Mouse (Mus musculus) embryonic facial prominence, embryonic 10.5 days (tissue): Measurements from ENCODE around the gene Txnip. TPM values are rescaled to one million over a fixed set of nuclear protein-coding genes. Genes with fewer than 3 reads are reported as not detected.

Experiments used
- DNase-seq: peaks from one replicate; pipeline ENCODE4 v3.0.0-alpha.2; 2017; ENCODE audit warnings: low spot score
- H3K27ac ChIP-seq: fragments of 300-500 bp; sonication (generic); replicated peaks from 2 replicates; pipeline ENCODE4 v1.5.1; 2016; ENCODE audit warnings: mild to moderate bottlenecking
- H3K27me3 ChIP-seq: fragments of 300-500 bp; sonication (generic); replicated peaks from 2 replicates; pipeline ENCODE4 v1.6.1; 2016; ENCODE audit warnings: low read depth, mild to moderate bottlenecking; ENCODE audit not compliant: poor library complexity, severe bottlenecking
- H3K36me3 ChIP-seq: fragments of 300-500 bp; sonication (generic); replicated peaks from 2 replicates; pipeline ENCODE4 v1.6.1; 2016; ENCODE audit warnings: mild to moderate bottlenecking, moderate library complexity
- H3K4me1 ChIP-seq: fragments of 300-500 bp; sonication (generic); 2 replicates; pipeline ENCODE4 v1.6.1; 2016
- H3K4me3 ChIP-seq: fragments of 300-500 bp; sonication (generic); 2 replicates; pipeline ENCODE4 v1.5.1; 2016; ENCODE audit warnings: mild to moderate bottlenecking, moderate library complexity
- H3K9me3 ChIP-seq: fragments of 300-500 bp; sonication (generic); 2 replicates; pipeline ENCODE4 v1.6.1; 2016; ENCODE audit warnings: mild to moderate bottlenecking
- WGBS: fragments of 180-500 bp; shearing (Covaris S2); methylation state at CpG from one replicate; pipeline ENCODE4 v1.1.7; 2016; 5-methylcytosine and 5-hydroxymethylcytosine counted together
- polyA plus RNA-seq: library from polyadenylated mRNA; unstranded; fragments of >200 nt; fragmentation: Nextera tagmentation; extraction: Ambion mirVana; gene quantifications from 2 replicates; pipeline ENCODE4 v1.2.1, GENCODE M21; 2016

Gene Txnip
- polyA plus RNA-seq, 1 experiment from 2014 or later = 34.9 TPM

- Histone ChIP-seq H3K9me3 (no peaks in the 10 kb centered on the region), H3K4me3 (no peak overlapping the region), H3K27me3 (no peaks in the 10 kb centered on the region), H3K4me1 (peaks cover 50% of the 10 kb centered on the region), H3K27ac (peak overlapping the region; percentile 57), H3K36me3 (peaks cover 23% of the 10 kb centered on the region)
- no peak for DNase-seq
- WGBS = 74% methylated on average over 10 of the region's 10 CpGs
These were observed 6.3 kb downstream of the Txnip start for GRCm38 (mm10) chr3:96563911-96564632.

- Histone ChIP-seq H3K27me3 (no peaks in the 10 kb centered on the region), H3K4me3 (no peak overlapping the region), H3K9me3 (no peaks in the 10 kb centered on the region), H3K27ac (peak overlapping the region; percentile 57; the same call in 1 of the 2 replicates), H3K36me3 (peaks cover 19% of the 10 kb centered on the region), H3K4me1 (peaks cover 49% of the 10 kb centered on the region)
- DNase-seq = no peak
- WGBS = 54% methylated on average over 7 of the region's 7 CpGs
These were observed 6.9 kb downstream of the Txnip start for GRCm38 (mm10) chr3:96564633-96565032.

- Histone ChIP-seq H3K27ac (peak overlapping the region; percentile 40; the same call in 1 of the 2 replicates), H3K4me3 (no peak overlapping the region), H3K27me3 (no peaks in the 10 kb centered on the region), H3K4me1 (peaks cover 44% of the 10 kb centered on the region), H3K9me3 (no peaks in the 10 kb centered on the region), H3K36me3 (peaks cover 14% of the 10 kb centered on the region)
- WGBS = 79% methylated on average over 3 of the region's 3 CpGs
- DNase-seq = no peak
These were observed 7.3 kb downstream of the Txnip start for GRCm38 (mm10) chr3:96565105-96565504.

DNA sequence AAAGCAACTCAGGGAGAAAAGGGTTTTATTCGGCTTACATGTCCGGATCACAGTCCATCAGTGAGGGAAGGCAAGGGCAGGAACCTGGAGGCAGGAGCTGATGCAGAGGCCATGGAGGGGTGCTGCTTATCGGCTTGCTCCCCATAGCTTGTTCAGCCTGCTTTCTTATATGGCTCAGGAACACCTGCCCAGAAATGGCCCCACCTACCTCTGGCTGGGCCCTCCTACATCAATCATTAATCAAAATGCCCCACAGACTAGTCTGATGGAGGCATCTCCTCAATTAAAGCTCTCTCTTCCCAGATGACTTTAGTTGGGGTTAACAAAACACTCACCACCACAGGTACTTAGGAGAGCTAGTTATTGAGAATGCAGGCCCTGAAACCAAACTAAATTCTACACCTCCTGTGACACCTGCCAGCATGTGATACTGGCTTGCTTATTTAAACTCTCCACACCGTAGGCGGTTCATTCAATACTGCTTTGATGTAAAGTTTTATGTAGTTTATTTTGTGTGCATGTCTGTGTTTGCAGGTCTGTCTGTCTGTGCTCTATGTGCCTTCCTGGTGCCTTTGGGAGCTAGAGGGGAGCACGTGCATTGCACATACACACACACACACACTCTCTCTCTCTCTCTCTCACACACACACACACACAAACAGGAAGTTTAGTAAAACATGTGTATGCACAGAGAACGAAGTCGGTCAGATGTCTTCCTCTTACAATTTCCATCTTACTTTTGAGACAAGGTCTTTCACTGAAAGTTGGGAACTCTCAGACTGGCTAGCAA, 9.1 kb downstream of the Txnip start:
- H3K4me3 ChIP-seq = no peak overlapping the region
- no peak for DNase-seq
- H3K9me3 ChIP-seq = no peaks in the 10 kb centered on the region
- H3K4me1 ChIP-seq = peaks cover 37% of the 10 kb centered on the region
- H3K27me3 ChIP-seq = 0 out of 2 replicates have a peak, but pooled peaks cover 4% of the 10 kb centered on the region
- no peak overlapping the region for H3K27ac ChIP-seq
- no peaks in the 10 kb centered on the region for H3K36me3 ChIP-seq
- 87% methylated on average over 8 of the region's 8 CpGs for WGBS

GRCm38 (mm10) chr3:96568605-96569004, 10.8 kb downstream of the Txnip start:
- no peaks in the 10 kb centered on the region for H3K9me3 ChIP-seq
- WGBS = 71% methylated on average over 8 of the region's 8 CpGs
- H3K4me1 ChIP-seq = peaks cover 39% of the 10 kb centered on the region
- 0 out of 2 replicates have a peak, but pooled peaks cover 4% of the 10 kb centered on the region for H3K27me3 ChIP-seq
- H3K4me3 ChIP-seq = no peak overlapping the region
- H3K36me3 ChIP-seq = no peaks in the 10 kb centered on the region
- DNase-seq = no peak
- no peak overlapping the region; the same call in 1 of the 2 replicates for H3K27ac ChIP-seq

- Histone ChIP-seq H3K4me1 (peaks cover 40% of the 10 kb centered on the region), H3K36me3 (no peaks in the 10 kb centered on the region), H3K27me3 (0 out of 2 replicates have a peak, but pooled peaks cover 4% of the 10 kb centered on the region), H3K27ac (no peak overlapping the region), H3K4me3 (no peak overlapping the region), H3K9me3 (no peaks in the 10 kb centered on the region)
- 90% methylated on average over 13 of the region's 13 CpGs for WGBS
- DNase-seq = no peak
These were observed 11.7 kb downstream of the Txnip start for GRCm38 (mm10) chr3:96569506-96569905.

DNA sequence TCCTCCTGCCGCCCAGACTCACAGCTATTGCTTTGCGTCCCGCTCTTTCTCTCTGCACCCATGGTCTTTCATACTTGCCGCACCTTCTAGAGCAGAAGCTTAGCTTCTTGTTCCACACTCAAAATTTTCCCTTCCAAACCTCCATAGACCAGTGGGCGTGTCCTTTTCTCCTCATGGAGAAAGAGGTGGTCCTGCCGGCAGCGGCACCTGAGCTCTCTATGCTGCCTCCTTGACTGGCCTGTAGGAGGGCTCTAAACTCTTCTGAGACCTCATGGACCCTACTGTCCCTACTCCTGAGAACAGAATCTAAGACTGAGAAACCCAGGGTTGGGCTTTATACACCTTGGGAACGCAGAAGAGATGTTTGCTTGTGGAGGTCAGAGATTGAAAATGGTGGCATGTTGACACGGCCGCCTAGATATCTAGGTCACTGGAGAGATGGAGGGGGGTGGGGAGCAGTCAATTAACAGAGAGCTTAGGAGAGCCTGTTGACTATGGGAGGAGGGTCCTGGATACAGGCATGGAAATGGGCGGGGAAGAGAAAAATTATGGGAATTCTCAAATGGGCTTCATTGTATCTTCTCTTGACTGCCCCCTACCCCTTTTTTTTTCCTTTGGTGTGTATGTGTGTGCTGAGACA, 12.3 kb downstream of the Txnip start:
- DNase-seq = no peak
- Histone ChIP-seq H3K36me3 (no peaks in the 10 kb centered on the region), H3K4me1 (peaks cover 35% of the 10 kb centered on the region), H3K27me3 (0 out of 2 replicates have a peak, but pooled peaks cover 4% of the 10 kb centered on the region), H3K9me3 (no peaks in the 10 kb centered on the region), H3K27ac (no peak overlapping the region), H3K4me3 (no peak overlapping the region)
- WGBS = 88% methylated on average over 11 of the region's 11 CpGs

- H3K4me1 ChIP-seq = peaks cover 41% of the 10 kb centered on the region
- H3K4me3 ChIP-seq = no peak overlapping the region
- DNase-seq = no peak
- WGBS = 70% methylated on average over 7 of the region's 7 CpGs
- 0 out of 2 replicates have a peak, but pooled peaks cover 4% of the 10 kb centered on the region for H3K27me3 ChIP-seq
- H3K27ac ChIP-seq = peak overlapping the region; percentile 10; the same call in 1 of the 2 replicates
- no peaks in the 10 kb centered on the region for H3K36me3 ChIP-seq
- H3K9me3 ChIP-seq = no peaks in the 10 kb centered on the region
These were observed 12.9 kb downstream of the Txnip start for GRCm38 (mm10) chr3:96570643-96571042.

GRCm38 (mm10) chr3:96571336-96571735, 13.6 kb downstream of the Txnip start:
- Histone ChIP-seq H3K4me1 (peaks cover 48% of the 10 kb centered on the region), H3K36me3 (no peaks in the 10 kb centered on the region), H3K27ac (no peak overlapping the region), H3K4me3 (no peak overlapping the region), H3K9me3 (no peaks in the 10 kb centered on the region), H3K27me3 (0 out of 2 replicates have a peak, but pooled peaks cover 4% of the 10 kb centered on the region)
- WGBS = 85% methylated on average over 2 of the region's 2 CpGs
- DNase-seq = no peak

GRCm38 (mm10) chr3:96571896-96572698, 14.3 kb downstream of the Txnip start:
- DNase-seq = no peak
- H3K27ac ChIP-seq = peak overlapping the region; percentile 31

GRCm38 (mm10) chr3:96573611-96574511, 16.1 kb downstream of the Txnip start:
- no peaks in the 10 kb centered on the region for H3K9me3 ChIP-seq
- no peak overlapping the region for H3K27ac ChIP-seq
- DNase-seq = no peak
- H3K4me3 ChIP-seq = 0 out of 2 replicates have a peak overlapping the region, but pooled peaks have one; percentile 5
- H3K36me3 ChIP-seq = no peaks in the 10 kb centered on the region
- H3K4me1 ChIP-seq = peaks cover 53% of the 10 kb centered on the region
- 69% methylated on average over 19 of the region's 19 CpGs for WGBS
- H3K27me3 ChIP-seq = 0 out of 2 replicates have a peak, but pooled peaks cover 4% of the 10 kb centered on the region

More at GRCm38 (mm10) chr3:96571896-96572698, 14.3 kb downstream of the Txnip start:
- Histone ChIP-seq H3K9me3 (no peaks in the 10 kb centered on the region), H3K4me3 (no peak overlapping the region), H3K4me1 (peaks cover 54% of the 10 kb centered on the region), H3K27me3 (0 out of 2 replicates have a peak, but pooled peaks cover 4% of the 10 kb centered on the region), H3K36me3 (no peaks in the 10 kb centered on the region)
- WGBS = 79% methylated on average over 16 of the region's 16 CpGs
